Mouse (Mus musculus) liver, adult (tissue): ENCODE results near the gene Spg11.

Source experiments
- GATA4 ChIP-seq: IDR thresholded peaks from 2 replicates; pipeline ENCODE4 v1.6.1; 2014; ENCODE audit warnings: mild to moderate bottlenecking, low read length; ENCODE audit not compliant: insufficient replicate concordance

The Spg11 gene

DNA sequence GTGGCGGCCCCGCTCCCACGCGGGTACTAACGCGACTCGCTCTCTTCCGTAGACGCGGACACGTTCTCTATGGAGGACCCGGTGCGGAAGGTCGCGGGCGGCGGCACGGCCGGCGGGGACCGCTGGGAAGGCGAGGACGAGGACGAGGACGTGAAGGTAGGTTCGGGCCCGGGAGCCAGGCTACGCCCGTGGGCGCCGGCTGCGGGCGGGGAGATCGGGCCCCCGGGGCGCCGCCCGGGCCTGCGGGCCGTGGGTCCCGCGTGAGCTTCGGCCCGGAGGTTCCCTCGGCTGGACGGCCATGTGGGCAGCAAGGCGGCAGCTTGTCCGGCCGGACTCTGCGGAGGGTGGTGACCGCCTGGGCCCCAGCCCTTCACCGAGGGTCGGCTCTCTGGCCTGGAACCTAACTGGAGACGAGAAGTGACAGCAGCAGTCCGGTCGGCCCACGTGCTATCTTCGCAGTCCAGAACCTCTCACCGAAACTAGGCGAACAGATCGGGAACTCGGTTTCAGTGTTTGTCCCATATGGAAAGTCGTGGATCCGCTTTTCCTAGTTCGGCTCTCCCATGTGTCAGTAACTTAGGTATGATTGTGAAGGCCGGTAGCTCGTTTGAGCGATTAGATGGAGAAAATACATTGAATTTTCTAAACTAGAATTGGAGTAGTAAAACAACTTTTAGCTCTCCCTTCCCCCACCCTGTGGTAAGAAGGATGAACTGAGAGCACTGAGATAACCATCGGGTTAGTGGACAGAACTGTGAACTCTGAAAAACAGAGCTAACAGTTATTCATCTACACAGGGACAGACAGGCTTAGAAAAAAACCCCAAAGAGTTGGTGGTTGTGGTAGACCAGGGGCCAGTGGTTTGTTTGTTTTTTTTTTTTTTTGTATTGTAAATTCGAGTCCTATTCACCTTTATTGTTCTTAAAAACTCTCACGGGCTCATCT is 89.2 kb downstream of the Spg11 start:
- peak; percentile 90 for TF ChIP-seq GATA4

DNA sequence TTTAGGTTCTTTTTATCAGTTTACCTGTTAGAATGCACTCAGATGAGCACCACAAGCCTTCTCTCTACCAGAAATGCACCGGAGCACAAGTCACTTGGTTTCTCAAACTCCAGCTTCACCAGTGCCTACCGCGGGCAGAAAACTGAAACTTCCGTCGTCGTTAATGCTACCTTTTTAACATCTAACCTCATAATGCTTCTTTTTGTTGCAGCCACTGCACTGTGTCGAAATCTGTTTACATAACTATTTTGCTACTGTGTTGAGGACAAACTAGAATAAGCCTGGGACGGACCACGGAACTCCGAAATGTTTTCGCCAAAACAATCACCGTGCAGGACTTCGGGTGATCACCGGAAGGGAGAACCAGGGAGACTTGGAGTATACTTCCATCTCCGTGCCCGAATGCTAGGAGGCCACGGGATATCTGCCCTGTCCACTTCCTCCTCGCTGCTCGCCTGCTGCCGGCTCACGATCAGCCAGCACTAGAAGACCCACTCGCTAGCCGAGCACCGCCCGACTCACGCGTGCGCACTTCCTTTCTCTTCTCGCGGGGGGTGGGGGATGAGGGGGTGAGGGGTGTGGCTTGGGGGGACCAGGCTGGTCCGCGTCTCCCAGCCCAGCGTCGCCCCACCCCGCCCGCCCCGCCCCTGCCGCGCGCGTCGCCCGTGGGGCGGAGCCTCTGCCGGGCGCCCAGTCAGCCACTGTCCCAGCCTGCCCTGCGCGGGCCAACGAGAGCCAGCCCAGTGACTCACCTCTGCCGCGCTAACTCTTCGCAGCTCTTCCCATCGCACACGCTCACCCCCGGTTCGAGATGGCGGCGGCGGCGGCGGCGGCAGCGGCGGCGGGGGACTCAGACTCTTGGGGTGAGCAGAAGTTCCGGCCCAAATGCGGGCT is 90.1 kb downstream of the Spg11 start, which contains the start of gene Eif3j1:
Eif3j1 (plus strand) TSS at position 685 of the 894 bp plus-strand sequence.
- peak; percentile 67; the same call in 1 of the 2 replicates for TF ChIP-seq GATA4

DNA sequence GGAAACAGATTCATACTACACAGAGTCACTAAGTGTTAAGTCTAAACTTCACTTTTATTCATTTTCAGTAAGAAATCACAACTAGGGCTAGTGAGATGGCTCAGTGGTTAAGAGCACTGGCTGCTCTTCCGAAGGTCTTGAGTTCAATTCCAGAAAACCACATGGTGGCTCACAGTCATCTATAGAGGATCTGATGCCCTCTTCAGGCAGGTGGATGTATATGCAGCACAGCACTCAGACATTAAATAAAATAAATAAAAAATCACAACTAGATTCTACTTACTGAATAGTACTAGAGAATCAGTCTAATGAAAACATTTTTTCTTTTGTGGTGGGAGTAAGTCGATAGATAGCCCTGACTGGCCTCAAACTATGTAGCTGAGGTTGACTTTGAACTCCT is 95.9 kb downstream of the Spg11 start:
- TF ChIP-seq GATA4, result no peak

DNA sequence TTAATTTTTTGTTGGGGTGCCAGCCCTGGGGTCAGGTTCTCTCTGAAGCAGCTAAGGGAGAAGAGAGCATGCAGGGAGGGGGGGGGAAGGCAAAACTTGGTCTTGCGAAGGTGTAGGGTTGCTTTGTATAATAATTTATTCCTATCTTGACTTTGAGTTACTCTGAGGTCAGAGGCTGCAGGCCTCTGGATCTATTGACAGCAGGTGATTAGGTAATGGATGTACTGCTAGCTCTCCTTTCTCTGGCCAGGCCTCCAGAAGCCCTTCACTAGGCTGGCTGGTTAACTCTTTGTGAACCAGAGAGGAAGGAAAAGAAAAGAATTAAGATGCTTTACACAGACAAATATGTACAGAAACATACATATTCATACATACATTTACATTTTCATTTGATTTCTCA is 99.5 kb downstream of the Spg11 start:
- no peak for TF ChIP-seq GATA4

DNA sequence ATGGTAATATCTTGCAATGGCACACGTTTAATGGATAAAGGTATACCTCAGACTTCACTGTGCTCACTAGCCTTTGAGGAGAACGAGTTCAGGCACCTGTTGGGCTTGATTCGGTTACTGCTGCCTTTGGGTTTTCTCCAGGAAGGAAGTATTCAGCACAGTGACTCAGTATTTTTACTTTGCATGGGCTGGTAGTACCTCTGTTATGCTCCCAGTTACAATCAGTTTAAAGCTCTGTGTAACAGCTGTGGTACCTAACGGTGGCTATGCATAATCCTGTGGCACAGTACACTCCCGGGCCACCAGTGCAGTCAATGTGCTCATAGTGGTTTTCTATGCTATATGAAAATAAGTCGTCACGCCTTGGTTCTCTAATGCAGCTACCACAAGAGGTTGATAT is 106.7 kb downstream of the Spg11 start:
- no peak for TF ChIP-seq GATA4

DNA sequence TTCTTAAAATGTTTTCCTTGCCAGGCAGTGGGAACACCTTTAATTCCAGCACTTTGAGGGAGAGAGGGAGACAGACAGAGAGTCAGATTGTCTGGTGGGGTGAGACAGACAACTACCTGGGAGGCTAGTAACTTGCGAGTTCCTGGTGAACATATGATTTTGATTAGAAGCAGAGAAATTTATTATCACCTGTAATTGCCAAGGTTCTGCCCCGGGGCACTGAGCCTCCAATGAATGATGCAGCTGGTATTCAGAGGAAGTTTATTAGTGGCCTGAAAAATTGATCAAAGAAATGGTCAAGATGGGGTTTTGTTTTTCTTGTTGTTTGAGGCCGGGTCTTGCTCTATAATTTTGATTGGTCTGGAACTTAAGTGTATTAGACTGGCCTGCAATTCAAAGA is 109.4 kb downstream of the Spg11 start:
- TF ChIP-seq GATA4, result no peak
